Mouse (Mus musculus): ENCODE measurements at regions not wholly inside any gene's neighbourhood (a gene's known extent, or its start where the extent isn't known, plus 50 kb on each side); places are given as distances from the start of the nearest gene placed in this dataset.
A peak's percentile ranks its signal among the peaks of the same experiment; 100 is the strongest.

DNA sequence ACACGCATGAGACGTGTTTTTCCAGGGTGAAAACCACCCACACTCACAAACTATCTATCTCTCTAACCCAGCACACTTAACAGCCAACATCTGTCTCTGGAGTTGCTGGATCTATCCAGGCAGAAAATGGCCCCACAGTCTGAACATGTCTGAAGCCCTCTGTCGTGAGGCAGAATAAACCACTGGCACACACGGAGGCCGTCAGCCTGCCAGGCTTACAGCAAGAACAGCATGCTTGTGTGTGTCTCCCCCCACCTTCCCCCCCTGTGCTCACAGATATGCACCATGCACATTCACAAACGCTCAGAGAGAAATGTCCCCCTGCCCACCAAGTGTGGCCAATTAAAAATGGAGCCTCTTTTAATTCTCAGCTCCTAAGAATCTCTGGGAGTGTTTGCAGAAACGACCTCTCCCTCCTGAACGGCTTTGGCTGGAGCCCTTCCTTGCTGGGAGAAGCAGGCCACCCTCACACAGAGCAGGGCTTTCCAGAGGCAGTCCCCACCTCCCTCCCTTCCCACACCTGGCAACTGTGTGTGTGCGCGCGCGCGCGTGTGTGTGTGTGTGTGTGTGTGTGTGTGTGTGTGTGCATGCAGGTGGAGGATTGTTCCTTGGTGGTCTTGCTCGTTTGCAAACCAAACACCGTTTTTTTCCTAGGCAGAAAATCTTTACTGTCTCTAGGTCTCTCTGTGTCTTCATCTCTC is 88.7 kb downstream of the Edn3 start:
- DNase-seq: no peak

DNA sequence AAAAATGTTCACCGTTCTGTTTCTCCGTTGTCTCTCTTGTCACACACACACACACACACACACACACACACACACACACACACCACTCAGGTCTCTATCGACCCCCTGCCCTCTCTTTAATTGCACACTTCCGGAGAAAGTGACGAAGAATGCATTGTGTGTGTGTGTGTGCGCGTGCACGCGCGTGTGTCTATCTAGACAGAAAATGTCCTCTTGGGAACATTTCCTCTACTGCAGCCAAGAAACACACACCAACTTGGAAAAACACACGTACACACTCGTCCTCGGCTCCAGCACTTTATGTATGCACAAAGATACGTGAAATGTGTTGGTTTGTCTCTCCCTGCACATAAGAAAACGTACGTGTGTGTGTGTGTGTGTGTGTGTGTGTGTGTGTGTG is 90.4 kb downstream of the Edn3 start:
- no peak for DNase-seq

DNA sequence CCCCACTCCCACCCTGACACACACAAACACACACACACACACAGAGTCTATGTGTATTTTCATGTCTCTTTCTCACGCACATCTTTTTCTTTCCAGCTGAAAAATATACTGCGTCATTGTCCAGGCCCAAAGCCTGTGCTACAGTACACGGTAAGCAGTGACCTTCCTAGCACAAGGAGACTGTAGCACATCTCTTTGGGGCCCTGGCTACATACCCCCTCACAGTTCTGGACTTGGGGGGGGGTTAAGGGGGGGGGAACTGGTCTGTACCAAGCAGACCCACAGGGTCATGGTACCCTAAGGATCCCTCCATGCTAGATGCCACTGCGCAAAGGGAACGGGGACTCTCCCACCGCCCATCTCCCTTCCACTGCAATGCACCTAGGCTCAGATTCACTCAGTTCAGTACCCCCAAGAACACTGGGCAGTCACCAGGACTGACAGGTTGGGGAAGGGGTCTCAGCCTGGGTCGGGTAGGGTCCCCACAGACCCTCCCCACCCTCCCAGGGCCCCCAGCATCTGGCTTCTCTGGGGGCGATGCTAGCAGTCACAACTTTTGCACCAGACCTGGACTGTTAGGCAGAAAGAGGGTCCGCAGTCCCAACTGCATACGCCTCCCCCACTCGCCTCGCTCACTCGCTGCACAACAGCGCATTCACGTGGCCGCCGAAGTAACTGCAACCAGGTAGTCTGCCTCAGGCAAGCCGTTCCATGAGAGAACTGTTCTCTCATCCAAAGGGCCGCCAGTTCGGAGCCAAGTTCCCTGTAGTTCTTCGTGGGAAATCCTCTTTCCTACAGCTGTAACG is 91.3 kb downstream of the Edn3 start:
- DNase-seq: peak; percentile 63 to 65

DNA sequence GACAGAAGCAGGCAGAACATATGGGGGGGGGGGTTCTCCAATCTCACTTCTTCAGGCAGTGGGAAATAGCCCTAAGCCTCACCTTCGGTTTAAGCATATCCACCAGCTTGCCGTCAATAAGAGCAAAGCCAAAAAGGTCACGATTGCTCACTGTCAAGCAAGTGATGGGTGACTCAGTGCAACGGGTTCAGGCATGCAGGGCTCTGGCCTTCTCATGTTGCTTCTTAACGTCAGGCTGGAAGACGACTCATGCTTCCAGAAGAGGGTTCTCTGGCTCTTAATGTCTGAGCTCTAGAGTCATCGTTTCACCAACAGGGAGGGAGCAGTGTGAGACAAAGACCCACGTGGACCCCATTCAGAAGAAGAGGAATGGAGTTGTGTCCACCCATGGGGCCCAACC is 93.4 kb downstream of the Edn3 start:
- no peak for DNase-seq

DNA sequence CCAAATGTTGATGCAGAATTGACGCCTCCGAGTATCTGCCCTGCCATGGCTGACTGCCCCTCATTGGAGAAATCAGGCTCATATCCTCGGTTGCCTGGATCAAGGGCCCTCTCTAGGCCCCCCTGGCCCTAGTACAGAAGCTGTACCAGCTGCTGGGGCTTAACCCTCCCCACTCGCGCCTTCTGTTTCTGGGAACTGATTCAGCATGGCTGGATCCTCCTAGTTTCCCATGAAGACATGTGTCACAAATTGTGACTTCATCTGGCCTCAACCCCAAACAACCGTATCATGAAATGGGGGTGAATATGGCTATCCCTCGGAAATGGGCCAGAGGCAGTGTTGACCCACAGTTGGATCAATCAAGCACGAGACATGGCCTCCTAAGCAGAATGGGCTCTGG is 95.1 kb downstream of the Edn3 start:
- no peak for DNase-seq

DNA sequence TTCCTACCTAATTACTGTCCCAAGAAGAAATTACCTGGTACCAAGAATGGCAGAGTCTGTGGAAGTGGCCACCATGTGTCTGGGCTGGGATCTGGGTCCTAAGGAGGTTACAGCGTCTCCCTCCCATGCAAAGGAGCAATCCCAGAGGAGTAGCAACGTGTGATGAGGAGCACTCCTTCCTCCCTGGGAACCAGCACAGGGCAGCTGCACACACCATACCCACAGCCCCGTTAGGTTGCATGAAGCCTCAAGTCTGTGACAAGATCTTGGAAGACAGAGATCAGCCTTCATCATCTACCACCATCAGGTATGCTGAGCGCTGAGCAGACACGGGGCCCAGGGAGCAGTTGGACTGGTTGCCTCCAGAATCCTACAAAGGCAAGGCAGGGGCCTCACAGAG is 95.7 kb downstream of the Edn3 start:
- no peak for DNase-seq

DNA sequence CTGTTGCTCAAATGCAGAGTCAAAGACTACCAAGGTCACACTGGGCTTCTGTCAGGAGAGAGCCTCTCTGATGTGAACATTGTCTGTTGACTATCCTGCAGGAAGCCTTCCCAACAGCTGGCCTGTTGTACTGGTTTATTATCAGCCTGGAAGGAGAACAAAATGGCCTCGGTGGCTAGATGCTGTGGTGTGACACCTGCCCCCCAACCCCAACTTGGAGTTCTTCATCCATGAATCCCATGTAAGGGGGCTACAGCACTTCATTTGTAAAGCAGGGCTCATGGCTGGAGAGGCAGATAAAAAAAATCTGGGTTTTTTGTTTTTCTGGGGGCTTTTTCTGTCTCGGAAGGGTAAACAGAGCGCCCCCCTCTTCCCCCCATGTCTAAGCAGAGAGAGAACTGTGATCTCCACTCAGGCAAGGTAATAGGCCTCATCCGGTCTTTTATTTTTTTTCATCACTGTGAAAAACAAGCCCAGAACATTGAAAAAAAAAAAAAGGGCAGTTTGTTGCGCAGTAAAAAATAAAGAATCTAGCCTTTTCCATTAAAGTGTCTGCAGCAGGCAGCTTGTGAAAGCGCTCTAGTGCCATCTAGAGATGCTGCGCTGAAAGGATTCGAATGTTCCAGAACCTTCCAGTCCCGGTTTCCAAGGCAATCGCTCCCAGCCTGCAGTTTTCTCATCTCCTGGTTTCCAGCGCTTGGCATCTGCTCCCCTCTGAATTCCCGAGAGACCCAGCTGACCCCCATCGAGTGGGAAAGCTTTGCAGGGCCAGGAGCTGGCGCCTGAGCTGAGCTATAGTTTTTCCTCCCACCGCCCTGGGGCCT is 97.8 kb downstream of the Edn3 start:
- peak; percentile 76 to 79 for DNase-seq

DNA sequence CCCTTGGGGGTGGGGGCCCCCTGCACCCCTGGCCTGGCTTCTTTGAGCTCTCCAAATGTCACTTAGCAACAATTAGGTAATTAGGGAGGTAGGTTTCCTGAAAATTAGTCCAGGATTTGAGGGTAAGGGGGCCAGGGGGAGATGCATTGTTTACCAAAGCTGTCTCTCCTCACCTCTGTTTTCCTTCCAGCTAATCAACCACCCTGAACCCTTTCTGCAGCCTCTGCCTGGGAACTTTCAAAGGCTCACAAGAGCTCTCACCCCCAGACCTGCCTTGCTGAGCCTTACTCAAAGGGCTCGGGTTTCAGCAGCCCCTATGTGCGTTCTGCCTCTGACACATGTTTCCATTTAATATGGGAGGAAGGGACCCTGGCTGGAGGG is 98.4 kb downstream of the Edn3 start:
- no peak for DNase-seq

DNA sequence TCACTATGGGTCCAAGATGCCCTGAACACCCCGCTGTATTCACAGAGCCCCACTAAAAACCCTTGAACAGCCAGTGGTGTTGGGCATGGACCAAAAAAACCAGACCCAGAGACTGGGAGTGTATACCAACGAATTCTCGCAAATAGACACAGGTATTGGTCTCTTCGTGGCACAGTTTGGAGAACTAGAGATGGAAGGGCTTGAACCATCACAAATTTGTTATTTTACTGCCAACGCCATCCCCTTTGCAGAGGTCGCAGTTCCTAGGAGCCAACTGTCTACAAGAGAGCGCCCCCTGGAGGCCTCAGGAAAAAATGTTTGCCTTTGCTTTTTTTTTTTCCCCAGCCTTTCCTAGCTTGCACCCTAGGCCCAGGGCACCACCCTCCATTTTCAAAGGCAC is 99.1 kb downstream of the Edn3 start:
- DNase-seq: no peak

DNA sequence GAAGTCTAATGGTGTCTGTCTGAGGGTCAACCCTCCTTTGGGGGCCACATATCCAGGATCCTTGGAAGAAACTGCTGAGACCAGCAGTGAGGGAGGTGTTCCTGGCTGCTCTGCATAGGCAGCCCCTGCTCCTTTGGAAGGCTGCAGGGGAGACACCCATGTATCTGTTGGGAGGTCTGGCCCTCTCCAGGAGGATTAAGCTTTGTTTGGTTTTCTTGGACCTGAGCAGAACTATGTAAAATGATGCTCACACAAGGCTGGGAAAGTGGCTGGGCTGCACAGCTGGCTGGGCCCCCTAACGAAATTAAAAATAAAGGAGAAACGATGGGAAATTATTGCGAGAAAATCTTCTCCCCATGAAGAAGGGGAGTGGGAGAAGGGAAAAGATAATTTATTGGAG is 104.2 kb downstream of the Edn3 start:
- DNase-seq: no peak

DNA sequence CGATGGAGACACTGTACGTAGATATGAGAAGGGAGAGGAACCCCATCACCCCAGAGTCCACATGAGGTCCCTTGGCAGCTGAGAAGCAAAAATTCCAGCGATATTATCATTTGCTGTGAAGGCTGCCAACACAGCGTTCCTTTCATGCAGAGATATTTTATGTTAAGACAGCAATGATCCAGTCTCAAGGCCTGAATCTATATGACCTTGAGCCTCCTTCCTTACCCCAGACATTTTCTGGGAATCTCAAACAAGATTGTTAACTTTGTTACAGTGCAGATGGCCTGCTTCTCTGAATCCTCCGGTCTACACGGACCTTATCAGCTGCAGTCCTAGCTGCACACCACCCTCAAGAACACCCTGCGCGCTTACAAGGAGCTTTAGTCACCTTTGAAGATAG is 106.1 kb downstream of the Edn3 start:
- no peak for DNase-seq

DNA sequence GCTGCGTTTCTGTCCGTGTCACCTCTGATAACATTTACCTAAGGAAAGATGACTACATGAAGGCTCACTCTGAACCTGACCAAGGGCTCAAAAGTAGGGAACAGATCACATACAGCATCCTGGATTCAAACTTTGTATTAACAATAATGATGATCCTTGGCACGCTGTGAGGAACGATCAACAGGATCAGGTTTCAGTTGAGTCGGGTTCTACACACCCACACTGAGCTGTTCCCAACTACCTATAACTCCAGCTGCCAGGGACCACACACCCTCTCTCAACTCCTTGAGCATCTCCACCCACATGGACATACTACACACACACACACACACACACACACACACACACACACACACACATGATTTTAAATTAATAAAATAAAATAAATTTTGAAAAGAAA is 107.0 kb downstream of the Edn3 start:
- DNase-seq: no peak

DNA sequence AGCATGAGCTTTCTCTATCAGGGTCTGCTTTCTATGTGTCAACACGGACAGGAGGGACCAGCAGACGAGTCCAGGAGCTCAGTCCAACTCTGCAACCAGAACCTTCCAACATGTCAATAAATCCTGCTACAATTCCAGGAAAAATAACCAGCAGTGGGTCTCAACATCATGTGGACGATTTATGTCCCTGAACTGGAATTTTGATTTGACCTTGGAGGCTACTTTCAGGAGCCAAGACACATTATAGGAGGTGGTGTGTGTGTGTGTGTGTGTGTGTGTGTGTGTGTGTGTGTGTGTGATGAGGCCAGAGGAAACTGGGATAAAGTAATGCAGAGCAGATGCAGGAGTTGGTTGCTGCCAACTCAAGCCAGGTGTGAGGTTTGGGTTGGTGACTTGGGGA is 107.8 kb downstream of the Edn3 start:
- DNase-seq: no peak

DNA sequence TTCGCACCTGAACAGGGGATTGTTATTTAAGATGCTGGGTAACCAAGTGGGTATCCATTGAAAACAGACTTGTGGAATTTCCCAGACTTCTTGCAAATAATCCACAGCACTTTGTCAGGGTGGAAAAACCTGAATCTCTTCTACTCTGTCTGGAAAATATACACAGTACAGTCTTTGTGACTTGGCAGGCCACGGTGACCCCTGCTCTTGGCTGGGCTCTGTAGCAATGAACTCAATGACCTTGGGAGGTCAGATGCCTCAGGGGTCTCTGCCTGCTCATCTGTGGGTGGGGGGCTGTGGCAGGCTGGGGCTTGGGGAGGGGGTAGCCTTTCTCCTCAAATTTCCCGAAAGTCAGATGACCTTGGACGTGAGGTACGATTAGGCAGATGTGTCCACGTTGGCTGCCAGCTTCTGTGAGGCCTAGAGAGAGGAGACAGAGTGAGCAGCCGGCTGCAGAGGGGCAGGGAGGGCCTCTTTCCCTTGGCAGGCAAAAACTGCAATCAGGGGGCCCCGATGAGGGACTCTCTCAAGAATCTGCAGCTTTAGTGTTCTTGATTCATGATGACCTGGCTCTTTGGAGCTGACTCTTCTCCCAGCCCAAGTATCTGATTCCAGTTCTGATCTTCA is 108.4 kb downstream of the Edn3 start:
- DNase-seq: no peak

DNA sequence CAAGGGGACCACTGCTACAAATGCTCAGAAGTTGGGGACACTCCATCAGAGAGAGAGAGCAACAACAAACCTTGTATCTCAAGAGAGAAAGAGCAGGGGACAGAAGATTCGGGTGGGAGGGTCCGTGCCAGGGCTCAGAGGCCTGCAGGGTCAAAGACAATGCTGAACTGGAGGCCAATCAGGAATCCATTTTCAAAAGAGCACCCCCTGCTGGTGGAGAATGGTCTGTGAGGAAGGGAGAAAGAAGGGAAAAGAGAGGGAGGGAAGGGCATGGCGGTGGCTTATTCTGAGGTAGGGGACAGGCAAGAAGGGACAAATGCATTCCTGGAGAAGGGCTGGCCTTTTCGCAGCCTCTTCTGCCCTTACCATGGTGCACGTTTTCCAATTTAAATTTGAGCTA is 109.9 kb downstream of the Edn3 start:
- no peak for DNase-seq

DNA sequence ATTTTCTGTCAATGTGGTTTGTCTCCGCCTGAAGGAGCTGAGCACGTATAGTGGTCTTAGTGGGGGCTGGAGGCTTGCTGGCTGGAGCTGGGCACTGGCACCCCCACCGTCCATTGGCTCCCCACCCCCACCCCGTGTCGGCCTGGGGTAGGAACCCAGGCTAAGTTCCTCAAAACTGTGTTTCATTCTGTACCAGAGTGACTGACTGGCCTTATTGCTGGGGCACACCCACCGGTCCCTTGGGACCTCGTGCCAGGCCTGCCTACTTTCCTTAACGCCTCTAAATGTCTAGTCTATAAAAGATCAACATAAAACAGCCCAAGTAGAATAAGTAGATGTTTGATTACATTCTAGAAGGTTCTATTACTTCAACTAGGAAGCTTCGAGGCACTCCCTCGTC is 110.8 kb downstream of the Edn3 start:
- peak in 1 of 2 experiments; percentile 19 for DNase-seq

DNA sequence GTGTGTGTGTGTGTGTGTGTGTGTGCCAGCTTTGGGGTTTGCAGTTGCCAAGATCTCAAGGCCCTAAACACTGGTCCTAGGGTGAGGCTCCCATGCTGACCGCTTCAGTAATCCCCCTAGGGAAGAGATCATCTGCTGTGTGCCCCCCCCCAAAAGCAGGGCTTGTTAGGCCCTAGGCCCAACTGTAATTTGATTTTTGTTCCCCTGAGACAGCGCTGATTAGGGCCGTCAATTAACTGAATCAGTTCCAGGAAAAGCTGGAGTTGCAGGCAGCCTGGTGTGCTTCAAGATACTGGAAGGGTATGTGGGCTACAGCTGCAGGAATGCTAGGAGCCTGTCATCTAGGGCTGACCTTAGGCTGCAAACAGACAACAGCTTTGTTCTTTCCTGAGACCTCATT is 111.4 kb downstream of the Edn3 start:
- no peak for DNase-seq

DNA sequence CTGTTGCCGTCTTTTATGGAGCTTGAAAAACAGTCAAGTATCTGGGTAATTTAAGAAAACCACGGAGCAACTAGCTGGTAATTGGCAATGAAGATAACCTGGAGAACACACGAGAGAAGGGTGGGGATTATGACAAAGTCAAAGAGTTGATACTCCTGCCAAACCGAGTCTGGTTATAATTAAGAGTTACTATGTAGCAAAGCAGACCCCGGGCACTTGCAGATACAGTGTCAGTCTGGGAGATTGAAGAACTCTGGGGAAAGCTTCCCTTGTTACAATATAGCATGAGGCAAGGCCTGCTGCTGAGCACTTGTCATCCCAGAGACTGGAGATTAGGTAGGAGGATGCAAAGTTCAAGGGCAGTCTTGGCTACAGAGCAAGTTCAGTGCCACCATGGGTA is 116.5 kb downstream of the Edn3 start:
- no peak for DNase-seq

DNA sequence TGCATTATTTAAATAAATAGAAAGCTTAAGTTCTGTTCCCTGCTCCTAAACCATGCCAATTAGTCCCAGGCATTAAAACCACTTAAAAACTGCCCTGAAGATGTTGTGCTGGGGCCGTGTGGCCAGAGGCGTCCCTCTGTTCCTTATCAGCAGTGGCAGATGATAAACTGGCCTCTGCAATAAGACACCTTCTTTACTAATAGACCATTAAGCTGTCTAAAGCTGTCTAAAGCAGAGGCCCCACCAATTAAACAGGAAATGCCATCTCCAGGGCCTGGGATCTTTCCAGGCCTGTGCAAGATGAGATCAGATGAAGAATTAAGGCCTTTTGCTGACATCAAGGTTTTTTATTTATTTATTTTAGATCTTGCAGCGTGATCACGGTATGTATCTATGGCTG is 118.6 kb downstream of the Edn3 start:
- DNase-seq: no peak

DNA sequence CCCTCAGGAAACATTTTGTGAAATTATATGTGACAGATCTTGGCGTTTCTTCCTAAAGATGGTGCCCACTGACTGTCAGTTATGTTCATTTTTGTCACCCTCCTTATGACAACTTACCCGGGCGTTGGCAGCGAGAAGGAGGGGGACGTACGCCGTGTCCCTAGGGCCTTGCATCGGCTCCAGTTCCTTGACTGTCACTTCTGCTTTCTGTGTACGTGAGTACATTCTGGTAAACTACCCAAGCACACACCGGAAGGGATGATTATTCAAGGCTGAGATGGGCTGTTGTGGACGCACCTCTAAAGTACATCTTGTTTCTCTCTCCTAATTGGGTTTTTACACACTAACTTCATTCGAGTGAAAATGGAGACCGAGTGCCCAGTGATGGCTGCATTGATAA is 120.2 kb downstream of the Edn3 start:
- DNase-seq: peak in 1 of 2 experiments; percentile 18

DNA sequence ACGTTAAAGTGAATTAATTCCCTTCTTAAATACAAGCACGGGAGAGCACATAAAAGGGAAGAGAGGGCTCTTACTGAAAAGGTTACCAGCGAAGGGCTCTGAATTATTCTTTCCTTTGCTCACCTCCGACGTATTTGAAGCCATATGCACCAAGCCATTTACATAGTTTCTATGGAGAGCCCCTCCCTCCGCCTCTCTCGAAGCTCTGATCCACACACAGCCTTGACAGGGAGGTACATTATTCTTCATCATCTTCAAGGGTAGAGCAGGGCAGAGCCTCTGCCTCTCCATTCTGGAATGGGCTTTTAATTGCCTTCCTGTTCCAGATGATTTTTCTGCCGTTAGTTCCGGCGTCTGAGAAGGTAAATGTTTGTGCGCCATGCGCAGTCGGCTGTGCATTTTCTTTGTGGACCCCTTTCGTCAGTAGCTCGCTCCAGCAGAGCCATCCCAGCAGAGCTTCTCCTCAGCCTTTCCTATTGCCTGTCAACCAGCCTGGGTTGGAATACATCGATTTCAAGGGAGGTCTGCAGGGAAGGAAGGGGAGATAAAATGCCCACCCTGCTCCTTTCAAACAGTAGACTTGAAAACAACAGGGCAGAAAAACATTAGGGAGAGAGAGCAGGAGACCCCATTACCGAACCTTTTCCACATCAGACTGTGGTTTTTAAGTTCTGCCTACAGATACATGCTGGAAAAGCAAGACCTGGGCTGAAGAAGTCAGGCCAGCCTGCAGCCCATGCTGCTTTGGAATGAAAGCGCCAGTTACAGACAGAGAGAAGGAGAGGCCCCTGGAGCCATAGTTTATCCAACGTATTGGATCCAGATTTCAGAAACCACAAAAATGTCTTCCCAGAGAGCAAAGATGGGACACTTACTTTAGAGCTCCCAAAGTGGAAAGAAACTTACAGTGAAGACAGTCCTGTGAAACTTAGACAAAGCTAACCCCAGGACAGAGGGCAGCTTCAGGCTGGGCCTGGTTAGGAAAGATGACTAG is 124.1 kb downstream of the Edn3 start:
- no peak for DNase-seq

DNA sequence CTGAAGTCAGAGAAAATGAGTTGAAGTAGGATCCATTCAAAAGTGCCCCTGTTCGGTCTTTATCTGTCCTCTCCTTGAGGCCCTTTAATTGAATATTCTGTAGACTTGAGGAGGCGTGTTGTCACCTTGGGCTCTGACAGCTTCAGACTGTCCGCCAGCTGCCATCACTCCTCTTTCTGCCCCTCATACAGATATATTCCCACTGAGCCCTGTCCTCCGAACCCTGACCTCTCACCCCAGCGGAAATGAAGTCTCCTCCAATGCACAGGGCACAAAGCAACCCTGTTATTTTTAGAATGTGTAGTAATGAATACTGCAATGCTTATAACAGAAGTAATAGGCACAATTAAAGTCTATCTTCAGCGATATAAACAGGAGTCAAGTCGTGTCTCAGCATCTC is 117.4 kb upstream of the Gm14444 start:
- no peak for DNase-seq
